Mouse (Mus musculus) activated CD4-positive, CD25-positive, alpha-beta regulatory T cell (primary cell): ENCODE results near the gene Olfr1093. TPM values are rescaled to one million over a fixed set of nuclear protein-coding genes. Genes with fewer than 3 reads are reported as not detected.

Source experiments
- polyA plus RNA-seq, 2 experiments: library from polyadenylated mRNA; unstranded; fragments of 100-300 nt; shearing (Covaris generic); gene quantifications; one replicate each; pipeline ENCODE4 v1.2.1; 2017

The Olfr1093 gene
- not detected for polyA plus RNA-seq

DNA sequence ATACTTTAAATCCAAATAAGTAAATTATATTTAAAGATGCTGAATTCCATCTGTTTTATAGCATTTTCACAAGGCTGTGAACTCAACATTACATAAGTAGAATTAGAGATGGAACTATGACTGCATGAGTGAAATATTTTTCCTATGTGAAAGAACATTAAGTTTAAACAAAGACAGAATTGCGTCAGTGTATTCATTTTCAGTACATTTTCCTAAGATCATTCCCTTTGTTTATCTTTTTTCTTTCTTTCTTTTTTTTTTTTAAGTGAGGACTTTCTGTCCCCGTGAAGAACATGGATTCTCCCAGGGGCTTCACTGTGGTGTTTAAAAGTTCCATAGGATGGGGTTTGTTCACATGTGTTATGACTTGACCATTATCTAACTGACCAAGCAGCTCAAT, at the start of gene Olfr1093:
Gene Olfr1093, plus strand, starts transcription at position 301 of the 400 bp plus-strand sequence.

DNA sequence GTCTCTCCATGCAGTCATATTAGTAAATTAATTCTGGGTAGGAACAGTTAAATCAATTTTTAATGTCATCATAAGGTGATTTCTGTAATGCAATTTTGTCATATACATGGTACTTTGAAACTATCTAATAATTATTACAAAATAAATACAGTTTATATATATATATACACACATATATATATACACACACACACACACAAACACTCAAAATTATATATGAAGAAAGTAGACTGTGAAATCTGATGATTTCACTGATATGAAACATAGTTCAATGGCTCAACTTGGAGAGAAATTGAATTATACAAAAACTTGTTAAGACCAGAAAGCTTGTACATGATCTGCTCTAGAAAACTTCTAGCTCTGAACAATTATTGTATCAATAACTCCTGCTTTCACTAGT, 48.7 kb upstream of the Olfr1093 start, which contains the start of gene Olfr1089:
Gene Olfr1089, minus strand, starts transcription at position 101 of the 400 bp plus-strand sequence.

DNA sequence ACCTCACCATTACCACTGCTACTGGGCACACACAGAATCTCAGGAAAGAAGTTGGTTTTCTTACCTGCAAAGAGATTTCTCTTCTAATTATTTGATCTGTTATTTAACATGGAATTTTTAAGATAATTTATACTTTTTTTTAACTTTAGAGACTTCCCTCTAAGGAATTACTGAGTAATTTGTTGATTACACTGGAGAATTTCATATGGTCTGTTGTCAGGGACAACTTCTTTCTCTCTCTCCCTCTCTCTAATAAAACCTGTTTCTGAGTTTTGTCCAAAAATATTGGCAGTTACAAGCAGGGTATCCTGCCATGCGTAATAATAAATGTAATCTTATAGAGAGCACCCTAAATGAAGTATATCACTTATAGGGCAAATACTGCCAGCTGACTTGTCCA, 23.4 kb upstream of the Olfr1093 start, which contains the start of gene Olfr1090:
Gene Olfr1090, minus strand, starts transcription at position 101 of the 400 bp plus-strand sequence.

GRCm38 (mm10) chr2:86809918-86810317, 27.6 kb downstream of the Olfr1093 start, which contains the start of gene Olfr141:
Olfr141 (minus strand) TSS chr2:86810018.

DNA sequence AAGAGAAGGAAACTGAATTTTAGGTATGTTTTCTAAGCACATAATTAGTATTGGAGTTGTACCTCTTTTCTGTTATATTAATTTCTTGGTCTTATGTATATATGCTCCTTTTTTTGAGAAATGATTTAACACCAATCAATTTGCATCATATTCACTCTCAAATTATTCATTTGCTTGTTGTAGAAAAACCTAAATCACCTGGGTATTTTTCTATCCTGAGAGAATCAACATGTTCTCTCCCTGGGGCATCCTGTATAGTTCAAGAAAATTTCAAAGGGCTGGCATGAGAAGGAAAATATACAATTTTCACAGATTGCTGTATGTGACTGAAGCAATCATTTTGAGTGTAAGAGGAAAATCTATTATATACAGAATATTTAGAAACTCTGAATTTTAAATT, 42.1 kb downstream of the Olfr1093 start, which contains the start of gene Olfr1094:
Gene Olfr1094, plus strand, starts transcription at position 301 of the 400 bp plus-strand sequence.

Other genes starting within 250 kb of the Olfr1093 start
- gene Olfr1079, start 240.0 kb upstream of the Olfr1093 start, polyA plus RNA-seq = not detected
- gene Olfr1080, start 224.2 kb upstream of the Olfr1093 start, polyA plus RNA-seq = not detected
- not detected for gene Olfr1082, start 183.5 kb upstream of the Olfr1093 start, polyA plus RNA-seq
- gene Olfr1084, start 142.8 kb upstream of the Olfr1093 start, polyA plus RNA-seq = not detected
- gene Olfr1085, start 120.5 kb upstream of the Olfr1093 start, polyA plus RNA-seq = not detected
- gene Olfr1086, start 102.4 kb upstream of the Olfr1093 start, polyA plus RNA-seq = not detected
- not detected for gene Olfr1087, start 84.1 kb upstream of the Olfr1093 start, polyA plus RNA-seq
- not detected for gene Olfr1089, start 48.8 kb upstream of the Olfr1093 start, polyA plus RNA-seq
- under 1 TPM in 1 of 2 experiments, not detected in 1; 0.56 TPM for gene Olfr1090, start 23.5 kb upstream of the Olfr1093 start, polyA plus RNA-seq
- not detected for gene Olfr141, start 27.5 kb downstream of the Olfr1093 start, polyA plus RNA-seq
- not detected for gene Olfr1094, start 42.2 kb downstream of the Olfr1093 start, polyA plus RNA-seq
- gene Olfr1095, start 69.2 kb downstream of the Olfr1093 start, polyA plus RNA-seq = under 1 TPM in 1 of 2 experiments, not detected in 1; 0.57 TPM
- gene Gm13723, start 92.3 kb downstream of the Olfr1093 start, polyA plus RNA-seq = under 1 TPM; 0.04 to 0.28 TPM
- gene Olfr1097, start 109.7 kb downstream of the Olfr1093 start, polyA plus RNA-seq = under 1 TPM in 1 of 2 experiments, not detected in 1; 0.17 TPM
- under 1 TPM in 1 of 2 experiments, not detected in 1; 0.37 TPM for gene Olfr1098, start 142.1 kb downstream of the Olfr1093 start, polyA plus RNA-seq
- gene Olfr1099, start 178.2 kb downstream of the Olfr1093 start, polyA plus RNA-seq = not detected
- gene Olfr1100, start 197.5 kb downstream of the Olfr1093 start, polyA plus RNA-seq = not detected
- gene Olfr1101, start 208.7 kb downstream of the Olfr1093 start, polyA plus RNA-seq = not detected
- gene Olfr1102, start 215.9 kb downstream of the Olfr1093 start, polyA plus RNA-seq = not detected
- gene Olfr1104, start 244.6 kb downstream of the Olfr1093 start, polyA plus RNA-seq = not detected